Mouse (Mus musculus) hindbrain, postnatal 0 days (tissue): Measurements from ENCODE around the gene Cd320. TPM values are rescaled to one million over a fixed set of nuclear protein-coding genes. Genes with fewer than 3 reads are reported as not detected.
"Not testable (repeated sequence)": the region's sequence is repeated elsewhere in the genome, so short reads cannot be mapped to it uniquely, and the experiment has no call there.

Source experiments
- ATAC-seq: fragments of 200-750 bp; cut with Nextera tagmentation; 2 replicates; pipeline ENCODE4 v1.8.0; 2017; ENCODE audit warnings: mild to moderate bottlenecking, moderate TSS enrichment, moderate library complexity
- DNase-seq: peaks from one replicate; pipeline ENCODE4 v3.0.0-alpha.2; 2015; ENCODE audit warnings: low spot score
- H3K27ac ChIP-seq: fragments of 300-500 bp; sonication (generic); 2 replicates; pipeline ENCODE4 v1.5.1; 2014; ENCODE audit warnings: mild to moderate bottlenecking
- H3K27me3 ChIP-seq: fragments of 300-500 bp; sonication (generic); 2 replicates; pipeline ENCODE4 v1.6.1; 2014; ENCODE audit warnings: low read length, mixed read lengths; ENCODE audit not compliant: insufficient read depth
- H3K36me3 ChIP-seq: fragments of 300-500 bp; sonication (generic); 2 replicates; pipeline ENCODE4 v1.6.1; 2014; ENCODE audit warnings: low read length, mixed read lengths; ENCODE audit not compliant: insufficient read depth
- H3K4me1 ChIP-seq: fragments of 300-500 bp; sonication (generic); 2 replicates; pipeline ENCODE4 v1.6.1; 2014; ENCODE audit warnings: antibody characterized with exemption, low read length, mixed read lengths; ENCODE audit not compliant: insufficient read depth
- H3K4me2 ChIP-seq: fragments of 300-500 bp; sonication (generic); 2 replicates; pipeline ENCODE4 v1.6.1; 2014; ENCODE audit warnings: low read depth, mild to moderate bottlenecking, low read length, moderate library complexity, mixed read lengths
- H3K4me3 ChIP-seq: fragments of 300-500 bp; sonication (generic); 2 replicates; pipeline ENCODE4 v1.5.1; 2014; ENCODE audit warnings: low read length
- H3K9ac ChIP-seq: fragments of 300-500 bp; sonication (generic); replicated peaks from 2 replicates; pipeline ENCODE4 v1.6.1; 2014; ENCODE audit warnings: mild to moderate bottlenecking, low read length, moderate library complexity, mixed read lengths
- H3K9me3 ChIP-seq: fragments of 300-500 bp; sonication (generic); 2 replicates; pipeline ENCODE4 v1.6.1; 2016; ENCODE audit warnings: low read length, mixed read lengths
- CTCF ChIP-seq: IDR thresholded peaks from 2 replicates; pipeline ENCODE4 v1.5.1; 2016; ENCODE audit warnings: antibody characterized with exemption, control low read depth, low read depth
- WGBS: fragments of 180-500 bp; shearing (Covaris S2); extraction: QIAGEN DNeasy Blood & Tissue Kit; methylation state at CpG from one replicate; pipeline ENCODE4 v1.1.7; 2014; 5-methylcytosine and 5-hydroxymethylcytosine counted together
- polyA plus RNA-seq: library from polyadenylated mRNA; unstranded; fragments of >200 nt; fragmentation: Nextera tagmentation; extraction: Ambion mirVana; gene quantifications from 2 replicates; pipeline ENCODE4 v1.2.1, GENCODE M21; 2015
- total RNA-seq: library from RNA; depleted of rRNA; stranded (reverse); fragments of >200 nt; gene quantifications from 2 replicates; pipeline ENCODE4 v1.2.3, GENCODE M21; 2014

The Cd320 gene
- total and polyA plus RNA-seq, 2 experiments from 2014 or later, result 26.0 to 55.7 TPM

GRCm38 (mm10) chr17:33889941-33890532 is 47.1 kb downstream of the Cd320 start:
- not testable (repeated sequence) for H3K4me1 ChIP-seq, H3K27me3 ChIP-seq, DNase-seq, H3K36me3 ChIP-seq, H3K27ac ChIP-seq, H3K9me3 ChIP-seq
- under 1% methylated on average over 35 of the region's 44 CpGs for WGBS
- peak overlapping the region; percentile 55 for H3K4me3 ChIP-seq
- ATAC-seq, result peak; percentile 27; the same call in 1 of the 2 replicates
- H3K4me2 ChIP-seq, result peak overlapping the region; percentile 63
- H3K9ac ChIP-seq, result peak overlapping the region; percentile 45; the same call in 1 of the 2 replicates

DNA sequence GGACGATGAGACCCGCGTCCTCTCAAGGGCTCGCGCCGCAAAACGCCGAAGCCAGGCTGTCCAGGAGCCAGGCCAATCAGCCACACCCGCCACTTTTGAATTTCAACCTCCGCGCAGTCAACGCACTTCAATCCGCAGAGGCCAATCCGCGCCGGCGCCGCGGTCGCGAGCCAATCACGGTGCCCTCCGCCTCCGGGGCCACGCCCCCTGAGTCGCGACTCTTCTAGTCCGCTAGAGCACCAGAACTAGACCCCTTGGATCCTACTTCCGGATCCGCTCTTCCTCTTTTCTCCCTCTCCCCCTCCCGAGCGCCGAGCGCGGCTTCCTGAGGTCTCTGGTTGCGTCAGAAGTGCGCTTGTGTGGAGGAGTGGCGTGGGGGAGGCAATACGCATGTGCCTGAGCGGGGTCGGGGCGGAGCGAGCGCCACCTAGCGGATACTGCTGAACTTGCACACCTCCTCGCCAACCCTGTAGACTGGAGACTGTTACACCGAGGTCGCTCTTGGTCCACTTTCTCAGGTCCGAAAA is 47.7 kb downstream of the Cd320 start, which contains the start of gene Kifc1:
Kifc1 (minus strand) TSS at position 129 of the 527 bp plus-strand sequence.
- under 1% methylated on average over 44 of the region's 49 CpGs for WGBS

GRCm38 (mm10) chr17:33891357-33891756 is 48.5 kb downstream of the Cd320 start:
- Histone ChIP-seq H3K4me3 (no peak overlapping the region), H3K27me3 (no peaks in the 10 kb centered on the region), H3K9me3 (no peaks in the 10 kb centered on the region), H3K4me1 (no peaks in the 10 kb centered on the region), H3K27ac (no peak overlapping the region), H3K4me2 (no peak overlapping the region), H3K9ac (no peak overlapping the region), H3K36me3 (no peaks in the 10 kb centered on the region)
- no peak for ATAC-seq
- 64% methylated on average over 2 of the region's 2 CpGs for WGBS
- TF ChIP-seq CTCF, result no peak
- DNase-seq, result no peak

More for the DNA sequence above, 47.7 kb downstream of the Cd320 start, which contains the start of gene Kifc1:
- Histone ChIP-seq H3K27me3 (no peaks in the 10 kb centered on the region), H3K4me1 (no peaks in the 10 kb centered on the region), H3K9ac (peak within 1 kb of the TSS; percentile 45; the same call in 1 of the 2 replicates), H3K27ac (no peak within 1 kb of the TSS), H3K4me3 (peak within 1 kb of the TSS; percentile 55), H3K36me3 (no peaks in the 10 kb centered on the region), H3K9me3 (no peaks in the 10 kb centered on the region), H3K4me2 (peak within 1 kb of the TSS; percentile 63)
- DNase-seq (peak; percentile 99), ATAC-seq (peak; percentile 100)
- TF ChIP-seq CTCF, result peak; percentile 100

GRCm38 (mm10) chr17:33891892-33892291 is 49.0 kb downstream of the Cd320 start:
- not testable (repeated sequence) for H3K36me3 ChIP-seq, H3K4me2 ChIP-seq, H3K27me3 ChIP-seq, H3K4me3 ChIP-seq, DNase-seq, ATAC-seq, H3K27ac ChIP-seq, H3K4me1 ChIP-seq, H3K9ac ChIP-seq, H3K9me3 ChIP-seq
- WGBS, result 66% methylated on average over 6 of the region's 6 CpGs

- 14% methylated on average over 7 of the region's 7 CpGs for WGBS
- H3K4me3 ChIP-seq, result no peak overlapping the region
- no peaks in the 10 kb centered on the region for H3K9me3 ChIP-seq
- ATAC-seq (no peak), DNase-seq (no peak)
- no peaks in the 10 kb centered on the region for H3K4me1 ChIP-seq
- H3K27me3 ChIP-seq, result no peaks in the 10 kb centered on the region
- H3K27ac ChIP-seq, result no peak overlapping the region
- no peak overlapping the region for H3K9ac ChIP-seq
- no peaks in the 10 kb centered on the region for H3K36me3 ChIP-seq
- no peak for TF ChIP-seq CTCF
- H3K4me2 ChIP-seq, result no peak overlapping the region
Observed at GRCm38 (mm10) chr17:33892429-33892828, 49.5 kb downstream of the Cd320 start.

DNA sequence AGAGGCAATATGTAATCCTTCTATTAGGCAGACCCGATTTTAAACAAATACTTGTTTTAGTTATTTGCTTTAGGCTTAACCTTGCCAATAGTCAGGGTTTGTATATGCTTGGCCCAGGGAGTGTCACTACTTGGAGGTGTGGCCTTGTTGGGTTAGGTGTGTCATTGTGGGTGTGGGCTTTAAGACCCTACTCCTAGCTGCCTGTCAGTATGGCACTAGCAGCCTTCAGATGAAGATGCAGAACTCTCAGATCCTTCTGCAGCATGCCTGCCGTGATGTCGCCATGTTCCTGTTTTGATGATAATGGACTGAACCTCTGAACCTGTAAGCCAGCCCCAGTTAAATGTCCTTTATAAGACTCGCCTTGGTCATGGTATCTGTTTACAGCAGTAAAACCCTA is 50.1 kb downstream of the Cd320 start:
- not testable (repeated sequence) for H3K9ac ChIP-seq, H3K27ac ChIP-seq, H3K4me2 ChIP-seq, H3K9me3 ChIP-seq, ATAC-seq, DNase-seq, H3K27me3 ChIP-seq, H3K36me3 ChIP-seq, H3K4me1 ChIP-seq, H3K4me3 ChIP-seq
- 74% methylated on average over 4 of the region's 4 CpGs for WGBS

- Histone ChIP-seq H3K36me3 (no peaks in the 10 kb centered on the region), H3K4me3 (no peak overlapping the region), H3K27ac (no peak overlapping the region), H3K9ac (no peak overlapping the region), H3K4me1 (no peaks in the 10 kb centered on the region), H3K9me3 (no peaks in the 10 kb centered on the region), H3K4me2 (no peak overlapping the region), H3K27me3 (no peaks in the 10 kb centered on the region)
- peak; percentile 72 for TF ChIP-seq CTCF
- no peak for ATAC-seq
- 44% methylated on average over 6 of the region's 6 CpGs for WGBS
- peak; percentile 71 for DNase-seq
Observed at GRCm38 (mm10) chr17:33897114-33897794, 54.4 kb downstream of the Cd320 start.

DNA sequence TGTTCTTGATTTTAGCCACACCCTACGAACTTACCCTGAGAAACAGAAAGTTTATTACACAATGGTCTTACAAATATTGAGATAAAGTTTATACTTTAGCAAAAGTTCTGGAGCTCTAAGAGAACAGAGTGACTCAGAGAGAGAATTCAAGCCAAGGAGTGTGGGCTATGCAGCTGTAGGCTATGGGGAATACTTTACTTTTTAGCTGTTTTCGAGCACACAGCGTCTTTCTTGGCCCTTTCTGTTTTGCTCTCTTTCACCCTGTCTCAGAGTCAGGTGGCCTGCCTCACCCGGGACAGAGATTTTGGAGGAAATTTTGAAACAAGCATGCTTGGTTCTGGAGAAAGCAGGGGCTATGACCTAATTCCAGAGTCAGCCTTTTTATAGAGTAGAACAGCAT is 55.3 kb downstream of the Cd320 start:
- not testable (repeated sequence) for H3K27me3 ChIP-seq, H3K4me2 ChIP-seq, H3K9me3 ChIP-seq, ATAC-seq, DNase-seq, H3K27ac ChIP-seq, H3K36me3 ChIP-seq, H3K4me3 ChIP-seq, H3K9ac ChIP-seq, H3K4me1 ChIP-seq
- WGBS, result 82% methylated on average over 4 of the region's 4 CpGs
